Mouse (Mus musculus) megakaryocyte, embryonic 14.5 days (primary cell): ENCODE results near the gene Frrs1l. TPM values are rescaled to one million over a fixed set of nuclear protein-coding genes. Genes with fewer than 3 reads are reported as not detected.

Source experiments
- H3K27me3 ChIP-seq: replicated peaks from 2 replicates; pipeline ENCODE3; 2012; ENCODE audit warnings: inconsistent platforms
- H3K36me3 ChIP-seq: replicated peaks from 2 replicates; pipeline ENCODE3; 2012; ENCODE audit warnings: low read length, inconsistent platforms, mixed read lengths
- H3K4me1 ChIP-seq: 2 replicates; pipeline ENCODE4 v1.6.1; 2012; ENCODE audit warnings: inconsistent platforms
- H3K4me3 ChIP-seq: replicated peaks from 2 replicates; pipeline ENCODE3; 2012; ENCODE audit warnings: moderate library complexity, mild to moderate bottlenecking, inconsistent platforms
- H3K9me3 ChIP-seq: 2 replicates; pipeline ENCODE4 v1.6.1; 2012; ENCODE audit warnings: inconsistent platforms
- FLI1 ChIP-seq: IDR thresholded peaks from 2 replicates; pipeline ENCODE4 v1.6.1; 2012; ENCODE audit warnings: low read length, inconsistent platforms, mixed read lengths
- GATA1 ChIP-seq: IDR thresholded peaks from 3 replicates; pipeline ENCODE4 v1.6.1; 2012; ENCODE audit warnings: mixed read lengths, low read length, inconsistent platforms, borderline replicate concordance
- polyA plus RNA-seq: library from polyadenylated mRNA; stranded (reverse); fragments of >175 nt; gene quantifications from 2 replicates; pipeline ENCODE4 v1.2.3, GENCODE M21; 2012; ENCODE audit warnings: low replicate concordance; ENCODE audit not compliant: insufficient read depth

Frrs1l gene
- polyA plus RNA-seq, 1 experiment, result 0.04 TPM

DNA sequence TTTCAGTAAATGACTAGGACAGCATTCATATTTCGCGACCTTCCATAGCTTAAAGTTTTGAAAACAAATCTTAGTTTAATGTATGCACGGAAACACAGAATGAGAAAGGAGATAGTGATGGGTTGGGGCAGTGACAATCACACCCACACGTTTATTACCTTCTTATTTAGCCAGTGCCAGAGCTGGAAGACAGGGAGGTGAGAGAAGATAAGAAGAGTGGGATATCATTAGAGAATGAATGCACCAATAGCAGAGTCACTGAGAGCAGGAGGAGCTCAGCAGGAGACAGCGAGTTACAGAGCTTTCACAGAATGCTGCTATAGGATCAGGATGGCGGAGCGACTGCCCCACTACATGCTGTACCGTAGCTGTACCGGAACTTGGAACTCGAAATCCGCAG lies 68.0 kb downstream of the Frrs1l start:
- H3K9me3 ChIP-seq, result no peaks in the 10 kb centered on the region
- peaks cover 65% of the 10 kb centered on the region for H3K36me3 ChIP-seq
- no peaks in the 10 kb centered on the region for H3K27me3 ChIP-seq
- H3K4me3 ChIP-seq, result no peak overlapping the region
- H3K4me1 ChIP-seq, result peaks cover 8% of the 10 kb centered on the region
- TF ChIP-seq GATA1 (no peak), FLI1 (no peak)

DNA sequence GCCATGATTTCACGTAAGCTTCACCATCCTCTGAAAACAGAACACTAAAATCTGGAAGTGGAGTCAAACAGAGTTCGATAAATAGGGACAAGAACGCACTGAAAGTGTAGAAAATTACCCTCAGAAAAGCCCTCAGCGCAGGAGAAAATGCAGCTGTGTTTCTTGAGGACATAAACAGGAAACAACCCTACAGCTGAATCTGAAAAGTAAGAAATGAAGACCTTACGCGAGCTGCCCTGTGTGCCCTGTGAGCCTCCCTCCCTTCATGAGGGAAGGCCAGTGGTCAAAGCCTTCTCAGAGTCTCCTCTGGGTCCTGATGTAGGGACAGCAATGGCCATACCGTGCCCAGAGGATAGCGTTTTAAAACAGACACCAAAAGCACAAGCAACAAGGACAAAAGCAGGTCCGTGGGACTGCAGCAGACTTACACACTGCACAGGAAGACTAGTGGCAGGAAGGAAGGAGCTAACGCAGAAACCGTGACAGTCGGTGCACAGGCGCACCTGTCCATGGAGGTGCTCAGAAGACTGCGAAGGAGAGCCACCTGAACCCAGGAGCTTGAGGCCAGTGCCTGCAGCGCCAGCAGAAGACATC lies 74.4 kb downstream of the Frrs1l start:
- peaks cover 68% of the 10 kb centered on the region for H3K36me3 ChIP-seq
- no peaks in the 10 kb centered on the region for H3K9me3 ChIP-seq

DNA sequence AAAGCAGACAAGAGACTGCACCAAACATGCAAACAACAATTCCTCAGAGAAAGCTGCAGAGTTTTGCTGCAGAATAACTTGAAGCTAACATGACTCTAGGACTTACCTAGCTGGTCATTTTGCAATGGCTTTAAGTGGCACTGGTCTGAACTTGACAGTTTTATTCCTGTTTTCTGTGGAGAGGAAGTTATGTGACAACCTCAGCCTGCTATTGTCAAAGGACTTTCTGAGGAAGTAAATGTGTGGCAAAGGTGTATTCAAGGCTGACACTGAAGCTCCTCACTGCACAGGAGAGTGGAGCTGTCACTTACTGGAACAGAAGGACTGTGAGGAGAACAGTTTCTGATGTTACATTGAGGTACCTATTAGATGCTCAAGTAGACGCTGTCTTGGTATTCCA lies 75.4 kb downstream of the Frrs1l start:
- peaks cover 76% of the 10 kb centered on the region for H3K36me3 ChIP-seq

More for the DNA sequence above, 74.4 kb downstream of the Frrs1l start:
- H3K4me1 ChIP-seq, result no peaks in the 10 kb centered on the region
- TF ChIP-seq FLI1 (no peak), GATA1 (no peak)
- H3K27me3 ChIP-seq, result no peaks in the 10 kb centered on the region
- H3K4me3 ChIP-seq, result no peak overlapping the region

DNA sequence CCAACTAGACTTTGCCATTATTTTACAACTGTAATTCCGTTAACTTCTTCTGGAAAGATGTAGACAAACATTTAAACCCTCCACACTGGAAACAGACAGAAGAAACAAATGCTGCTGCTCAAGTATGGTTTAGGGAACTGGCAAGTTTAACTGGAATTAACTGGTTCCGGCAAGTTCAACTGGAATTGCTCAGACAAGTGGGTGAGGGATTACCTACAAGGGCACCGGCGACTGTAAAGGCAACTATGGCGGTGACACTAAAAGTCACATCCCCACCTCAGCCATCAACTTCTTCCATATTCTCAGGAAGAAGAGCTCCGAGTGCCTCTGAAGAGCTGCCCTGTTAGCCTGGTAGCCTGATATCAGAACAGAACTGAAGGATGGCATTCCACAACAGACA lies 75.9 kb downstream of the Frrs1l start:
- no peak for TF ChIP-seq FLI1
- no peak for TF ChIP-seq GATA1
- Histone ChIP-seq H3K4me1 (no peaks in the 10 kb centered on the region), H3K27me3 (no peaks in the 10 kb centered on the region), H3K4me3 (no peak overlapping the region), H3K36me3 (peaks cover 80% of the 10 kb centered on the region), H3K9me3 (no peaks in the 10 kb centered on the region)

More for the DNA sequence above, 75.4 kb downstream of the Frrs1l start:
- TF ChIP-seq FLI1, result no peak
- TF ChIP-seq GATA1, result no peak
- H3K4me1 ChIP-seq, result no peaks in the 10 kb centered on the region
- H3K9me3 ChIP-seq, result no peaks in the 10 kb centered on the region
- no peaks in the 10 kb centered on the region for H3K27me3 ChIP-seq
- H3K4me3 ChIP-seq, result no peak overlapping the region

DNA sequence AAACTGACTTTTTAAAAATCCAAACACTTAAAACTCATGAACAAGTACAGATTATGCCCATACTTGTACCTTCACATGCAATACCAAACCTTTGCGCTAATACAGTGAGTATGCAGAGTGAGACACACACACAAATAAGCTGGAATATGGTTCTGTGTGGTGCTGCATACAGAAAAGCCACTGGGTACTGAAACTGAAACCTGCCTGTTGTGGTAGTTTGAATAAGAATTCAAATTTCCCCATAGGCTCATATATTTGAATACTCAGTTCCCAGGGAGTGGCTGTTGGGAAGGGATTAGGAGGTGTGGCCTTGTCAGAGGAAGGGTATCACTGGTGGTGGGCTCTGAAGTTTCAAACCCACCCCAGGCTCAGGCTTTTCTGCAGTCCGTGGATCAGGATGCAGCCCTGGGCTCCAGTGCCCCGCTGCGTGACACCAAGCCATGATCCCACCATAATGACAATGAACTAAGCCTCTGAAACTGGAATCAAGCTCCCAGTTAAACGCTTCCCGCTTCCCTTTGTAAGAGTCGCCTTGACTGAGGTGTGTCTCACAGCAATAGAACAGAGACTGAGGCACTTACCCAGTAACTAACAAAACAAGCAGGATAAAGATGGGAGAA lies 77.7 kb downstream of the Frrs1l start:
- Histone ChIP-seq H3K27me3 (no peaks in the 10 kb centered on the region), H3K9me3 (no peaks in the 10 kb centered on the region), H3K36me3 (peaks cover 89% of the 10 kb centered on the region), H3K4me1 (no peaks in the 10 kb centered on the region), H3K4me3 (no peak overlapping the region)
- no peak for TF ChIP-seq GATA1
- TF ChIP-seq FLI1, result no peak

DNA sequence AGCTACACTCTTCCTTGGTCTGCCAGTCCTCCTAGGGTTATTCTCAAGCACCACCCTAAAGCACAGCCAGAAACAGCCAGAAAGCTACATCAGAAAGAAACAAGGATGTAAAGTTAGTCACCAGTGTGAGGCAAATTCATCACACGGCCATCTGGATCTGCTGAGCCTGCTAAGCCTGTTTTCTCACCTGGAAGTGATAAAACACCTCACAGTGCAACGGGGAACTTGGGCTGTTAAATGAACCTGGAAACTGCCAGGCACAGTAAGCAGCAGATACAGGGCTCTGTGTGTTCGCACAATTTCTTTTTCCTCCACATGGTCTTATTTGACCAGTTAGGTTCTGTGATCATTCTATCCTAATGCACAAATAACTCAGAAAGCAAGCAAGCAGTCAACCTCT lies 80.6 kb downstream of the Frrs1l start:
- Histone ChIP-seq H3K4me3 (no peak overlapping the region), H3K36me3 (peaks cover 86% of the 10 kb centered on the region), H3K4me1 (no peaks in the 10 kb centered on the region), H3K27me3 (no peaks in the 10 kb centered on the region), H3K9me3 (no peaks in the 10 kb centered on the region)
- TF ChIP-seq GATA1 (no peak), FLI1 (no peak)

DNA sequence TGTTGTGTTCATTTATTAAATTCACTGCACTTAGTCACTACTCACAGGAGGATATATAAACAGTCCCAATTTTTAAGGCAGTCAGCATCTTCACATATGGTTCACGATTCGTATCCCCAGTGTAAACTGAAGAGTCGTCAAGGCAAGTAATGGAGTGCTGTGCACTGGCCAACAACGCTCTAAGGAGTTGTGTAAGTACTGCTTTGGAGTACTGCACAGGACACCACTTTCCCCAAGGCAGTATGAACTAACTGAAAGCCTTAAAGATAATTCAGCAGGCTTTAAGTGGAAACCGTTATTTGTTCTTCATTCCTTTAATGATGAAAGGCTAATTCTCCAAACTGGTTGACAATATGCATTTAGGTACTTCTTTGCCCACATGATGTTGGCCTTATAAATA lies 82.5 kb downstream of the Frrs1l start:
- no peaks in the 10 kb centered on the region for H3K4me1 ChIP-seq
- H3K36me3 ChIP-seq, result peaks cover 87% of the 10 kb centered on the region
- TF ChIP-seq FLI1 (no peak), GATA1 (no peak)
- H3K9me3 ChIP-seq, result no peaks in the 10 kb centered on the region
- H3K27me3 ChIP-seq, result no peaks in the 10 kb centered on the region
- no peak overlapping the region for H3K4me3 ChIP-seq

Other genes with a start within 250 kb of the Frrs1l start
- gene Actl7b, start 248.9 kb downstream of the Frrs1l start, polyA plus RNA-seq, result 0.06 TPM in 1 of 2 replicates, not detected in the other
- gene Actl7a, start 247.0 kb downstream of the Frrs1l start, polyA plus RNA-seq, result not detected in 2 replicates
- 2.7 and 2.9 TPM in 2 replicates for gene Elp1, start 188.1 kb downstream of the Frrs1l start, polyA plus RNA-seq
- gene Fam206a, start 188.0 kb downstream of the Frrs1l start, polyA plus RNA-seq, result 1.9 and 4.8 TPM in 2 replicates
- gene Ctnnal1, start 125.2 kb downstream of the Frrs1l start, polyA plus RNA-seq, result 9.0 and 19.4 TPM in 2 replicates
- 0.13 and 0.45 TPM in 2 replicates for gene Tmem245, start 43.0 kb downstream of the Frrs1l start, polyA plus RNA-seq
- 0.46 TPM in 1 of 2 replicates, not detected in the other for gene Epb41l4b, start 153.0 kb upstream of the Frrs1l start, polyA plus RNA-seq